Mouse (Mus musculus): ENCODE results near the gene Cysltr1. TPM values are rescaled to one million over a fixed set of nuclear protein-coding genes. Genes with fewer than 3 reads are reported as not detected.

Cysltr1 gene
- polyA plus RNA-seq, 1 experiment from 2014 or later = 1.2 TPM

DNA sequence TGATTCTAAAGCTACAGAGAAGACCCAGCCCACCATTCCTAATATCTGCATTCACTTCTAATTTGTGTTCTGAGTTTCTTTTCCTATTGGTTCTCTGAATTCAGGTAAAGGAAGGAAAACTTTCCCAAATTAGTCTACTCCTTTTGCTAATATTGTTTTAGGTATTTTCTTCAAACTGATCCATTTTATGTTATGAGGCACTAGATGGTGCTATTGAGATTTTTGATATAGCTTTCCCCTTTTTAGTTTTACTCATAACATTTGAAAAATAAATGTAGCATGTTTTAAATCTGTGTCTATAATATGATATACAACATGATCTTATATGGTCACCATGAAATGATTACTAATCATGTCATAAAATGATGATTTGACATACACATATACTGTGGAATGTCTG lies 23.1 kb downstream of the Cysltr1 start:
- no peak for ATAC-seq (ENCODE audit: insufficient number of reproducible peaks, insufficient read depth, low FRiP score, low TSS enrichment, low read depth)
- Histone ChIP-seq H3K27ac (no peak overlapping the region), H3K27me3 (peaks cover 3% of the 10 kb centered on the region; the same call in 1 of the 2 replicates)

DNA sequence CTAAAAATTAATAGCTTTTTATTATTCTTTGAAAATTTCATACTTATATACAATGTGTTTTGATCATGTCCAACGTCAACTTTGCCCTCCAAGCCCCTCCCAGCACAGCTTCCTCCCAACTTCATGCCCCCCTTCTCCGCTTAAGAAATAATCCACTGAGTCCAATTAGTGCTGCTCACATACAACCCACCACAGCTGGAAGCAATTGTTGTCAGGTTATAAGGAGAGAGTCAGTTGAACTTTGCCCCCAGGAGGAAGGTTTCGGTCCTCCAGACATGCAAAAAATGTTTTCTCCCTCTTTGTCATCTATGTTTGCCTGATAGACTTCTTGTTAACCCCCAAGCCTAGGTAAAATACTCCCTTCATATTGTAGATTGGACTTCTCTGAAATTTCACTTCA lies 24.5 kb downstream of the Cysltr1 start:
- no peak overlapping the region for H3K9ac ChIP-seq (replicated peaks)
- no peaks in the 10 kb centered on the region; the same call in none of the 2 replicates for H3K27me3 ChIP-seq
- H3K4me3 ChIP-seq (replicated peaks) = no peak overlapping the region
- H3K27ac ChIP-seq = no peak overlapping the region
- no peak for ATAC-seq (ENCODE audit: insufficient number of reproducible peaks, insufficient read depth, low FRiP score, low TSS enrichment, low read depth)
- H3K36me3 ChIP-seq = no peaks in the 10 kb centered on the region
- 27% methylated on average over 3 of the region's 3 CpGs for WGBS
- 0 out of 2 replicates have a peak, but pooled peaks cover 2% of the 10 kb centered on the region for H3K4me1 ChIP-seq (replicated peaks)
- H3K4me2 ChIP-seq = no peak overlapping the region
- H3K9me3 ChIP-seq = no peaks in the 10 kb centered on the region

More for the DNA sequence above, 23.1 kb downstream of the Cysltr1 start:
- Histone ChIP-seq H3K4me1 (replicated peaks) (0 out of 2 replicates have a peak, but pooled peaks cover 2% of the 10 kb centered on the region), H3K4me3 (replicated peaks) (no peak overlapping the region), H3K36me3 (no peaks in the 10 kb centered on the region), H3K4me2 (no peak overlapping the region), H3K9me3 (no peaks in the 10 kb centered on the region), H3K9ac (replicated peaks) (no peak overlapping the region)

DNA sequence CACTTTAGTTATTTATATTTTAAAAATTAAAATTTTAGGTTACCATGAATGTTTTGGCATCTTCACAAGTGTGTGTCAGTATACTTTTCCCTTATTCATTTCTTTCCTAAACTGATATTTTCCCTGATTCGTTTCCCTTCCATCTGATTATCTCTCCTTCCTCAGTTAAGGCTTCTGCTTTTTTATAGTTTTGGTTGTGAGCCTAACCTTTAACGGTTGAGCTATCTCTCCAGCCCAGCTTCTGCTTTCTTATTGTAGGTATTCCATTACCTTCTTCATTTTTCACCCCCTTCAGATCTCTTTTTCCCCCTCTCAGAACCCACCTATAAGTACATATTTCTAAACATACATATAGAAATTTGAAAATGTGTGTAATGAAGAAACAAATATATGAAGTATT lies 48.0 kb downstream of the Cysltr1 start:
- Histone ChIP-seq H3K27me3 (no peaks in the 10 kb centered on the region), H3K9me3 (no peaks in the 10 kb centered on the region), H3K27ac (no peak overlapping the region), H3K36me3 (no peaks in the 10 kb centered on the region), H3K4me2 (no peak overlapping the region), H3K4me1 (replicated peaks) (no peaks in the 10 kb centered on the region), H3K9ac (replicated peaks) (no peak overlapping the region), H3K4me3 (replicated peaks) (no peak overlapping the region)
- WGBS = 72% methylated on average over 2 of the region's 2 CpGs
- ATAC-seq (ENCODE audit: insufficient number of reproducible peaks, insufficient read depth, low FRiP score, low TSS enrichment, low read depth) = no peak

DNA sequence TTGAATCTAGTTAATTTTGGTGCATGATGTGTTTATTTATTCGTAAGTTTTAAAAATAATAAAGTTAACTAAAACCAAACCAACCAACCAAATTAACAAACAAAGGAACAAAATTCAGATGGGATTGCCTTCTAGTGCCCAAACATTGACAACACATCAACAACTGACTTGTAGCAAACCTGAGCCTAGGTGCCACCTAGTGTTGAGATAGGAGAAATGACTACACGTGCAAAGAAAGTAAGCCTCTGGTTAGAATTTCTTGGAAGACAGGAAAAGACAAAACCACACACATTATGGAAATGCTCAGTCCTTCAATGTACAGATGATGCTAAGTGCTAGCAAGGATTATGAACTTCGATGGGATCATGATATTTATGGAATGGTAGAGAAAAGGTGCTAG lies 67.1 kb downstream of the Cysltr1 start:
- ATAC-seq (ENCODE audit: insufficient number of reproducible peaks, insufficient read depth, low FRiP score, low TSS enrichment, low read depth) = no peak
- Histone ChIP-seq H3K4me3 (replicated peaks) (no peak overlapping the region), H3K4me2 (no peak overlapping the region), H3K27ac (no peak overlapping the region), H3K9ac (replicated peaks) (no peak overlapping the region), H3K9me3 (no peaks in the 10 kb centered on the region), H3K4me1 (replicated peaks) (no peaks in the 10 kb centered on the region), H3K36me3 (no peaks in the 10 kb centered on the region), H3K27me3 (no peaks in the 10 kb centered on the region)
- 39% methylated on average over 3 of the region's 3 CpGs for WGBS

Other genes starting within 250 kb of the Cysltr1 start
- gene Fndc3c1, start 118.3 kb downstream of the Cysltr1 start, polyA plus RNA-seq (2016; fragmentation: Nextera tagmentation; extraction: Ambion mirVana) = 32.8 and 38.7 TPM in 2 replicates
- gene Gm5127, start 20.5 kb downstream of the Cysltr1 start, polyA plus RNA-seq (2016; fragmentation: Nextera tagmentation; extraction: Ambion mirVana) = 0.27 and 0.28 TPM in 2 replicates
- 14.1 and 20.5 TPM in 2 replicates for gene Rtl3, start 237.0 kb upstream of the Cysltr1 start, polyA plus RNA-seq (2016; fragmentation: Nextera tagmentation; extraction: Ambion mirVana)

Measured in limb, embryonic 12.5 days (tissue).